Mouse (Mus musculus): ENCODE measurements at regions not wholly inside any gene's neighbourhood (a gene's known extent, or its start where the extent isn't known, plus 50 kb on each side); places are given as distances from the start of the nearest gene placed in this dataset.

GRCm38 (mm10) chr3:48658386-48658785 lies 1098.7 kb downstream of the Pcdh18 start:
- Histone ChIP-seq H3K9me3 (replicated peaks) (no peaks in the 10 kb centered on the region), H3K27me3 (no peaks in the 10 kb centered on the region), H3K4me2 (no peak overlapping the region), H3K4me1 (no peaks in the 10 kb centered on the region), H3K4me3 (no peak overlapping the region), H3K9ac (no peak overlapping the region), H3K27ac (no peak overlapping the region), H3K36me3 (ENCODE audit: poor library complexity, severe bottlenecking) (no peaks in the 10 kb centered on the region)
- no peak for ATAC-seq
- whole genome bisulfite sequencing, result 93% methylated on average over 1 of the region's 1 CpGs

- H3K9me3 ChIP-seq (replicated peaks), result no peaks in the 10 kb centered on the region
- 86% methylated on average over 4 of the region's 4 CpGs for WGBS
- no peaks in the 10 kb centered on the region for H3K4me1 ChIP-seq
- H3K27me3 ChIP-seq, result no peaks in the 10 kb centered on the region
- no peak for ATAC-seq
- no peak overlapping the region for H3K9ac ChIP-seq
- no peak overlapping the region for H3K4me2 ChIP-seq
- H3K27ac ChIP-seq, result no peak overlapping the region
- H3K36me3 ChIP-seq (ENCODE audit: poor library complexity, severe bottlenecking), result no peaks in the 10 kb centered on the region
- no peak overlapping the region for H3K4me3 ChIP-seq
Observed at GRCm38 (mm10) chr3:48655084-48655483, 1102.0 kb downstream of the Pcdh18 start.

GRCm38 (mm10) chr3:48631889-48632483 lies 1125.1 kb downstream of the Pcdh18 start:
- Histone ChIP-seq H3K27me3 (no peaks in the 10 kb centered on the region), H3K4me2 (no peak overlapping the region), H3K27ac (no peak overlapping the region), H3K4me3 (no peak overlapping the region), H3K4me1 (no peaks in the 10 kb centered on the region), H3K36me3 (ENCODE audit: poor library complexity, severe bottlenecking) (no peaks in the 10 kb centered on the region), H3K9me3 (replicated peaks) (no peaks in the 10 kb centered on the region), H3K9ac (no peak overlapping the region)
- ATAC-seq, result no peak
- WGBS, result 47% methylated on average over 3 of the region's 3 CpGs

DNA sequence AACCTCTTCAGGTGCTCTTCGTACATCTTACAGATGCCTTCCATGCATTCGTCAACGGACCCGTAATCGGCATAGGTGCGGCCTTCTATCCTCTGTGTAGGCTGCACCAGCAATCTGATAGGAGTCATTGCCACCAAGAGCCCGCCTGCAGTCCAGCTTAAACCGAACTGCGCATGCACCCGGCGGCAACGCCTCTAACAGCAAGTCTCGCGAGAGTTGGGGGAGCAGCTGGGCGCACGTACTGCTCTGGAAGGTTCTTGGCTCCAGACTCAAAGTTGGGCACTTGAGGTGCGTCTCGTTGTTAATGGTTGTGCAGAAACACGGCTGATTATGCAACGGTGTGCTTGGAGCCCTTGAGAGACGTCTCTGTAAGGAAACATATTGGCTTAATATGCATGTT lies 1148.2 kb downstream of the Pcdh18 start:
- Histone ChIP-seq H3K4me2 (no peak overlapping the region), H3K27me3 (no peaks in the 10 kb centered on the region), H3K27ac (no peak overlapping the region), H3K9me3 (replicated peaks) (no peaks in the 10 kb centered on the region), H3K9ac (no peak overlapping the region), H3K4me1 (peaks cover 6% of the 10 kb centered on the region), H3K36me3 (ENCODE audit: poor library complexity, severe bottlenecking) (no peaks in the 10 kb centered on the region), H3K4me3 (no peak overlapping the region)
- no peak for ATAC-seq
- WGBS, result 95% methylated on average over 21 of the region's 21 CpGs

GRCm38 (mm10) chr3:48604840-48605239 lies 1152.3 kb downstream of the Pcdh18 start:
- Histone ChIP-seq H3K4me1 (peaks cover 6% of the 10 kb centered on the region), H3K27me3 (no peaks in the 10 kb centered on the region), H3K9me3 (replicated peaks) (no peaks in the 10 kb centered on the region), H3K9ac (no peak overlapping the region), H3K27ac (no peak overlapping the region), H3K4me2 (no peak overlapping the region), H3K36me3 (ENCODE audit: poor library complexity, severe bottlenecking) (no peaks in the 10 kb centered on the region), H3K4me3 (no peak overlapping the region)
- peak; percentile 13; the same call in 1 of the 2 replicates for ATAC-seq
- 62% methylated on average over 3 of the region's 3 CpGs for WGBS

DNA sequence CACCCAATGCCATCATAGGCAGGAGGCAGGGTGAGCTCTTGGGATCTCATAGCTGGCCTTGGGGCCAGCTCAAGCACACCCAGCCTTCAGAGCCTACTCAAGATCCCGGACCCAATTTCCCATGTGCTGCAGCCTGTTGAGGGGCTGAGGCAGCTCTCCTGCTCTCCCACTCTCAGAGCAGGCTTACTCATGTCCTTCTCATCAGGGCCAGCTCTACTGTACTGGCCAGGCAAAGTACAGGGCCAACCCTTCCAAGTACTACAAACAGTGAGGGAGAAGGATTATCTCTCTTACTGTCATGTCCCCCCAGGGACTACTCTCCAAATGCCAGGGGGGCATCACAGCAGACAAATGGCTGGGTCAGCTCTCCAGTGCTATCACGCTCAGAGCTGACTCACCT lies 1169.8 kb downstream of the Pcdh18 start:
- Histone ChIP-seq H3K9ac (no peak overlapping the region), H3K4me3 (no peak overlapping the region), H3K27ac (no peak overlapping the region), H3K27me3 (no peaks in the 10 kb centered on the region), H3K4me2 (no peak overlapping the region), H3K9me3 (replicated peaks) (no peaks in the 10 kb centered on the region), H3K4me1 (peaks cover 8% of the 10 kb centered on the region), H3K36me3 (ENCODE audit: poor library complexity, severe bottlenecking) (no peaks in the 10 kb centered on the region)
- ATAC-seq, result peak; percentile 36; the same call in 1 of the 2 replicates
- WGBS, result 92% methylated on average over 2 of the region's 2 CpGs

- Histone ChIP-seq H3K4me2 (no peak overlapping the region), H3K9me3 (replicated peaks) (no peaks in the 10 kb centered on the region), H3K4me1 (peaks cover 8% of the 10 kb centered on the region), H3K27ac (no peak overlapping the region), H3K4me3 (no peak overlapping the region), H3K9ac (no peak overlapping the region), H3K27me3 (no peaks in the 10 kb centered on the region), H3K36me3 (ENCODE audit: poor library complexity, severe bottlenecking) (no peaks in the 10 kb centered on the region)
- peak; percentile 67; the same call in 1 of the 2 replicates for ATAC-seq
- WGBS, result 25% methylated on average over 1 of the region's 1 CpGs
Observed at GRCm38 (mm10) chr3:48586145-48586544, 1171.0 kb downstream of the Pcdh18 start.

GRCm38 (mm10) chr3:48584340-48584739 lies 1172.8 kb downstream of the Pcdh18 start:
- ATAC-seq, result no peak
- Histone ChIP-seq H3K4me2 (no peak overlapping the region), H3K27me3 (no peaks in the 10 kb centered on the region), H3K4me1 (peaks cover 8% of the 10 kb centered on the region), H3K27ac (no peak overlapping the region), H3K9ac (no peak overlapping the region), H3K4me3 (no peak overlapping the region), H3K9me3 (replicated peaks) (no peaks in the 10 kb centered on the region), H3K36me3 (ENCODE audit: poor library complexity, severe bottlenecking) (no peaks in the 10 kb centered on the region)

- 73% methylated on average over 1 of the region's 1 CpGs for WGBS
- Histone ChIP-seq H3K9me3 (replicated peaks) (no peaks in the 10 kb centered on the region), H3K36me3 (ENCODE audit: poor library complexity, severe bottlenecking) (no peaks in the 10 kb centered on the region), H3K4me1 (peaks cover 8% of the 10 kb centered on the region), H3K4me2 (no peak overlapping the region), H3K27ac (no peak overlapping the region), H3K27me3 (no peaks in the 10 kb centered on the region), H3K4me3 (no peak overlapping the region), H3K9ac (no peak overlapping the region)
- no peak for ATAC-seq
Observed at GRCm38 (mm10) chr3:48582521-48582920, 1174.6 kb downstream of the Pcdh18 start.

GRCm38 (mm10) chr3:48579971-48580370 lies 1177.2 kb downstream of the Pcdh18 start:
- no peaks in the 10 kb centered on the region for H3K36me3 ChIP-seq (ENCODE audit: poor library complexity, severe bottlenecking)
- no peaks in the 10 kb centered on the region for H3K27me3 ChIP-seq
- H3K27ac ChIP-seq, result no peak overlapping the region
- 54% methylated on average over 2 of the region's 2 CpGs for WGBS
- H3K4me2 ChIP-seq, result no peak overlapping the region
- no peaks in the 10 kb centered on the region for H3K9me3 ChIP-seq (replicated peaks)
- H3K4me1 ChIP-seq, result no peaks in the 10 kb centered on the region
- peak; percentile 90 for ATAC-seq
- no peak overlapping the region for H3K9ac ChIP-seq
- H3K4me3 ChIP-seq, result no peak overlapping the region

GRCm38 (mm10) chr3:48579229-48579628 lies 1177.9 kb downstream of the Pcdh18 start:
- ATAC-seq, result peak; percentile 53; the same call in 1 of the 2 replicates
- no peaks in the 10 kb centered on the region for H3K27me3 ChIP-seq
- no peaks in the 10 kb centered on the region for H3K4me1 ChIP-seq
- no peaks in the 10 kb centered on the region for H3K36me3 ChIP-seq (ENCODE audit: poor library complexity, severe bottlenecking)
- no peaks in the 10 kb centered on the region for H3K9me3 ChIP-seq (replicated peaks)
- 47% methylated on average over 1 of the region's 1 CpGs for WGBS
- no peak overlapping the region for H3K9ac ChIP-seq
- H3K4me3 ChIP-seq, result no peak overlapping the region
- H3K27ac ChIP-seq, result no peak overlapping the region
- no peak overlapping the region for H3K4me2 ChIP-seq

- H3K36me3 ChIP-seq (ENCODE audit: poor library complexity, severe bottlenecking), result no peaks in the 10 kb centered on the region
- ATAC-seq, result no peak
- H3K4me1 ChIP-seq, result no peaks in the 10 kb centered on the region
- no peaks in the 10 kb centered on the region for H3K9me3 ChIP-seq (replicated peaks)
- no peak overlapping the region for H3K9ac ChIP-seq
- 75% methylated on average over 1 of the region's 1 CpGs for WGBS
- no peak overlapping the region for H3K27ac ChIP-seq
- no peaks in the 10 kb centered on the region for H3K27me3 ChIP-seq
- no peak overlapping the region for H3K4me2 ChIP-seq
- no peak overlapping the region for H3K4me3 ChIP-seq
Observed at GRCm38 (mm10) chr3:48546669-48547068, 1210.5 kb downstream of the Pcdh18 start.

- ATAC-seq, result no peak
- Histone ChIP-seq H3K36me3 (ENCODE audit: poor library complexity, severe bottlenecking) (no peaks in the 10 kb centered on the region), H3K4me1 (no peaks in the 10 kb centered on the region), H3K4me3 (no peak overlapping the region), H3K4me2 (no peak overlapping the region), H3K27ac (no peak overlapping the region), H3K27me3 (no peaks in the 10 kb centered on the region), H3K9ac (no peak overlapping the region), H3K9me3 (replicated peaks) (no peaks in the 10 kb centered on the region)
- 9% methylated on average over 3 of the region's 3 CpGs for WGBS
Observed at GRCm38 (mm10) chr3:48515009-48515408, 1242.1 kb downstream of the Pcdh18 start.
